Mouse (Mus musculus): ENCODE measurements around the gene Gprc5d.

DNA sequence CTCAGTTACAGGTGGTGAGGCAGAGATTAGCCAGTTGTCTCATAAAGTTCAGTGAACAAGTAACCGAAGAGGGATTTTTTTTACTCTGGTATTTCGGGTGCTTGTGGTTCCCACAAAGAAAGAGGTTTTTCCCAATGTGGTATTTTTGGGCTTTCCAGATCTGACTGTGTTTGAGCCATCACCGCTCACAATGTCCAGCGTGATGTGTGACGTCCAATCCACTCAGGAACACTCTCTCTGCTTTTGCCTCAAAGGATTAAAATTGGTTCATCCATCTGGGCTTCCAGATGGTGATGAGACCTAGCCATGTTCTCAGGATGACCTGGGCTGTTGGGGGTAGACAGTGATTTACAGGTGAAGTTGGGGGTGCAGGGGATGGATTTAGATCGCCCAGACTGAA is 11.1 kb downstream of the Gprc5d start:
- no peak for TF ChIP-seq CTCF (IDR thresholded peaks at IDR 0.05)
- TF ChIP-seq EP300 (IDR thresholded peaks at IDR 0.05) = no peak
